Mouse (Mus musculus): ENCODE measurements around the gene Cep41. TPM values are rescaled to one million over a fixed set of nuclear protein-coding genes. Genes with fewer than 3 reads are reported as not detected.

Gene Cep41
- polyA plus RNA-seq (2012; rRNA removed) = 17.3 and 20.3 TPM in 2 replicates

GRCm38 (mm10) chr6:30693350-30693991, at the start of gene Cep41:
Gene Cep41, minus strand, starts transcription at chr6:30693749.

GRCm38 (mm10) chr6:30723331-30723730, 29.8 kb upstream of the Cep41 start, which contains the start of gene Mest:
Gene Mest, plus strand, starts transcription at chr6:30723547.

GRCm38 (mm10) chr6:30638674-30639268, 54.8 kb downstream of the Cep41 start, which contains the start of gene Cpa1:
Gene Cpa1, plus strand, starts transcription at chr6:30639218.

GRCm38 (mm10) chr6:30610710-30611109, 82.8 kb downstream of the Cep41 start, which contains the start of gene Cpa5:
Gene Cpa5, plus strand, starts transcription at chr6:30611010.

Other genes starting within 250 kb of the Cep41 start
- 43.2 and 48.2 TPM in 2 replicates for gene Tmem209, start 184.0 kb downstream of the Cep41 start, polyA plus RNA-seq (2012; rRNA removed)
- 0.12 and 0.14 TPM in 2 replicates for gene Ssmem1, start 183.9 kb downstream of the Cep41 start, polyA plus RNA-seq (2012; rRNA removed)
- gene Cpa2, start 152.2 kb downstream of the Cep41 start, polyA plus RNA-seq (2012; rRNA removed) = 2.6 and 3.5 TPM in 2 replicates
- 2.1 and 2.5 TPM in 2 replicates for gene Cpa4, start 125.4 kb downstream of the Cep41 start, polyA plus RNA-seq (2012; rRNA removed)
- gene Cpa5, start 82.7 kb downstream of the Cep41 start, polyA plus RNA-seq (2012; rRNA removed) = 0.02 and 0.21 TPM in 2 replicates
- 0.63 and 0.86 TPM in 2 replicates for gene Cpa1, start 54.5 kb downstream of the Cep41 start, polyA plus RNA-seq (2012; rRNA removed)
- gene Mest, start 29.8 kb upstream of the Cep41 start, polyA plus RNA-seq (2012; rRNA removed) = 582 and 859 TPM in 2 replicates
- 40.1 and 47.9 TPM in 2 replicates for gene Copg2, start 203.0 kb upstream of the Cep41 start, polyA plus RNA-seq (2012; rRNA removed)
- 0.35 and 0.37 TPM in 2 replicates for gene Tsga13, start 221.8 kb upstream of the Cep41 start, polyA plus RNA-seq (2012; rRNA removed)

All from central nervous system, embryonic 14 days (tissue).